Mouse (Mus musculus): ENCODE measurements around the gene Epp13. TPM values are rescaled to one million over a fixed set of nuclear protein-coding genes. Genes with fewer than 3 reads are reported as not detected.
"Not testable (repeated sequence)": the region's sequence is repeated elsewhere in the genome, so short reads cannot be mapped to it uniquely, and the experiment has no call there.

Epp13 gene
- polyA plus RNA-seq, 1 experiment from 2014 or later: not detected

DNA sequence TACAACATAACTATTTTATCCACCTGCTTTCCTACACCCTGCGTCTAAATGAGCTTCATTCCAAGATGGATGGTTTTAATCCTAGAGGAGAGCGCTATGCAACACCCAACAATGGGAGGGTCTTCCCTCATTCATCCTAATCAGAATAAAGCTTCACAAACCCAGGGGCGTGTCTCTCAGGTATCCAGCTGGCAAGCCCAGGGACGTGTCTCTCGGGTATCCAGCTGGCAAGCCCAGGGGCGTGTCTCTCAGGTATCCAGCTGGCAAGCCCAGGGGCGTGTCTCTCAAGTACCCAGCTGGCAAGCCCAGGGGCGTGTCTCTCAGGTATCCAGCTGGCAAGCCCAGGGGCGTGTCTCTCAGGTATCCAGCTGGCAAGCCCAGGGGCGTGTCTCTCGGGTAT lies 48.3 kb downstream of the Epp13 start:
- H3K4me1 ChIP-seq (ENCODE audit: control insufficient read depth, insufficient read depth, low read length); H3K4me3 ChIP-seq (ENCODE audit: low read depth, low read length); H3K27ac ChIP-seq (ENCODE audit: low read depth, low read length); ATAC-seq (replicated peaks; ENCODE audit: insufficient number of reproducible peaks, low FRiP score, low TSS enrichment); H3K27me3 ChIP-seq (ENCODE audit: control insufficient read depth, insufficient read depth, low read length); H3K9ac ChIP-seq (ENCODE audit: low read depth, low read length); H3K4me2 ChIP-seq; H3K9me3 ChIP-seq (replicated peaks; ENCODE audit: control insufficient read depth, low read length): not testable (repeated sequence)
- H3K36me3 ChIP-seq (ENCODE audit: control insufficient read depth, insufficient read depth, low read length): peaks cover 13% of the 10 kb centered on the region
- WGBS (ENCODE audit: insufficient replicate concordance): 73% methylated on average over 11 of the region's 11 CpGs

DNA sequence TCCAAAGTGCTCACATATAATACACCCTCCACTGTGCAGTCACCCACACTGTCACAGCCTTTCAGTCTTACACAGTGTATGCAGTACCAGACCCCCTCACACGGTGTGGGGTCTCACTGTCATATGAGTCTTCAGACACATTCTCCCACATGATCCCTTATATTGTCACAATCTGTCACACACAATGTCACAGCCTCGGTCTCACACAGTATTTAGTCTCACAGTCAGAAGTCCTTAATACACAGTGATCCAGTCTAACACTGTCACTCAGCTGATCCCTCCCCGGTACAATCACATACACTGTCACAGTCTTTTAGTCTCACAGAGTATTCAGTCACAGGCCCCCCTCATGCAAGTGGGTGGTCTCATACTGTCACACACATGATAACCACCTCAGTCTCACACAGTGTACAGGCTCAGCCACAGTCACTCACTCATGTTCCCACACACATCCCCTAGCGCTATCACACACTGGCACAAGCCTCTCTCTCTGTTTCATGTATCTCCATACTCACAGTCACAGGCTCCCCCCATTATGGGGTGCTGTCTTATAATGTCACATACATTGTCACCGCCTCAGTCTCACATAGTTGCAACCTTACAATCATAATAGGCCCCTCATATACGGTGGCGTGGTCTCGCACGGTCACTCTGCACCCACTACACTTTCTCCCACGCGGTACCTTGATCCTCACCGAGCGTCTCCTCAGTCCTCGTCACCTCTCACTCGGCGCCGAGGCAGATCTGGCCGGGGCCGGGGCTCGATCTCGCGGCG lies 78.1 kb downstream of the Epp13 start:
- Histone ChIP-seq H3K36me3 (ENCODE audit: control insufficient read depth, insufficient read depth, low read length) (no peaks in the 10 kb centered on the region; the same call in 1 of the 2 replicates), H3K4me3 (ENCODE audit: low read depth, low read length) (peak overlapping the region; percentile 56), H3K27me3 (ENCODE audit: control insufficient read depth, insufficient read depth, low read length) (no peaks in the 10 kb centered on the region), H3K4me1 (ENCODE audit: control insufficient read depth, insufficient read depth, low read length) (no peaks in the 10 kb centered on the region; the same call in 1 of the 2 replicates), H3K9me3 (replicated peaks; ENCODE audit: control insufficient read depth, low read length) (no peaks in the 10 kb centered on the region), H3K9ac (ENCODE audit: low read depth, low read length) (peak overlapping the region; percentile 87), H3K4me2 (peak overlapping the region; percentile 74), H3K27ac (ENCODE audit: low read depth, low read length) (peak overlapping the region; percentile 60)
- ATAC-seq (replicated peaks; ENCODE audit: insufficient number of reproducible peaks, low FRiP score, low TSS enrichment): peak; percentile 71
- WGBS (ENCODE audit: insufficient replicate concordance): 18% methylated on average over 23 of the region's 23 CpGs

DNA sequence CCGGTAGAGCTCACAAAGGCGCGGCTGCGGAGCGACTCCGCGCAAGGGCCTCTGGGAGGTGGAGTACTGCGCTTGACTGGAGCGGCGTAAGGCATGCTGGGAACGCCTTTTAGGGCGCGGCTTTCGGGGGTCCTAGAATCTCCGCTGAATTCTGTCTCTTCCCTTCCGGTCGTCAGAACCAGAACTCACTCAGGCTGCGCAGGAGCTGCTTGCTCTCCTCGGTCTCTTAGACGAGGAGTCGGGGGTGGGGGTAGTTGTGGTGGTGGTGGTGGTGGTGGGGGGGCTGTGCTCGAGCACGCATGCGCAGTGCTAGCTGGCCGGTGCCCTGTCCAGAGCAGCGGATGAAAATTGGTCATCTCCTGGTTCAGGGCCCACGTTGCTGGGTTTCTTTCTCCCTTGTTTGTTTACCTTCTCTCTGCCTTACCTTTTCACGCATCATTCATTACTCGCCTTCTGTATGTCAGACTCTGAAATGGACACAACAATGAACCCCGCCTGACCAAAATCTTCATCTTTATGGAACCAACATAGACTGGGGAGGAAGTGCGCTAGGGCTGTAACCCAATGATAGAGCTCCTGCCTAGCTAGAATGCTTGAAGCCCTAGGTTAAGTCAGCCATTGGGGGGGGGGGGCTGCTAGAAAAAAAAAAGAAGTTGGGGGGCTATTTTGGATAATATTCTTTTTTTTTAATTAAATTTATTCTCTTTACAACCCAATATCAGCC lies 78.9 kb downstream of the Epp13 start, which contains the start of gene Zfp583:
Gene Zfp583, minus strand, starts transcription at position 53 of the 724 bp plus-strand sequence.
- H3K4me1 ChIP-seq (ENCODE audit: control insufficient read depth, insufficient read depth, low read length): no peaks in the 10 kb centered on the region; the same call in 1 of the 2 replicates
- H3K36me3 ChIP-seq (ENCODE audit: control insufficient read depth, insufficient read depth, low read length): no peaks in the 10 kb centered on the region
- peak within 1 kb of the TSS; percentile 74 for H3K4me2 ChIP-seq
- peak within 1 kb of the TSS; percentile 56 for H3K4me3 ChIP-seq (ENCODE audit: low read depth, low read length)
- H3K9me3 ChIP-seq (replicated peaks; ENCODE audit: control insufficient read depth, low read length): no peaks in the 10 kb centered on the region
- peak within 1 kb of the TSS; percentile 87 for H3K9ac ChIP-seq (ENCODE audit: low read depth, low read length)
- ATAC-seq (replicated peaks; ENCODE audit: insufficient number of reproducible peaks, low FRiP score, low TSS enrichment): peak; percentile 95
- 6% methylated on average over 31 of the region's 31 CpGs for WGBS (ENCODE audit: insufficient replicate concordance)
- peak within 1 kb of the TSS; percentile 60 for H3K27ac ChIP-seq (ENCODE audit: low read depth, low read length)
- no peaks in the 10 kb centered on the region for H3K27me3 ChIP-seq (ENCODE audit: control insufficient read depth, insufficient read depth, low read length)

Other genes with a start within 250 kb of the Epp13 start
- not detected in 2 replicates for gene Vmn1r65, start 241.7 kb upstream of the Epp13 start, polyA plus RNA-seq (2014; fragmentation: Nextera tagmentation; extraction: Ambion mirVana)
- 0.07 TPM in 1 of 2 replicates, not detected in the other for gene Nlrp4c, start 207.5 kb upstream of the Epp13 start, polyA plus RNA-seq (2014; fragmentation: Nextera tagmentation; extraction: Ambion mirVana)
- gene Zfp787, start 96.7 kb upstream of the Epp13 start, polyA plus RNA-seq (2014; fragmentation: Nextera tagmentation; extraction: Ambion mirVana): 9.0 and 13.3 TPM in 2 replicates
- 30.9 and 31.4 TPM in 2 replicates for gene Zfp444, start 80.5 kb upstream of the Epp13 start, polyA plus RNA-seq (2014; fragmentation: Nextera tagmentation; extraction: Ambion mirVana)
- not detected in 2 replicates for gene Galp, start 55.6 kb upstream of the Epp13 start, polyA plus RNA-seq (2014; fragmentation: Nextera tagmentation; extraction: Ambion mirVana)
- gene Zscan5b, start 30.4 kb upstream of the Epp13 start, polyA plus RNA-seq (2014; fragmentation: Nextera tagmentation; extraction: Ambion mirVana): not detected in 2 replicates
- 6.3 and 6.7 TPM in 2 replicates for gene Zfp667, start 33.9 kb downstream of the Epp13 start, polyA plus RNA-seq (2014; fragmentation: Nextera tagmentation; extraction: Ambion mirVana)
- 4.4 and 5.1 TPM in 2 replicates for gene Zfp583, start 78.6 kb downstream of the Epp13 start, polyA plus RNA-seq (2014; fragmentation: Nextera tagmentation; extraction: Ambion mirVana)
- 1.1 and 2.4 TPM in 2 replicates for gene Gm3854, start 91.0 kb downstream of the Epp13 start, polyA plus RNA-seq (2014; fragmentation: Nextera tagmentation; extraction: Ambion mirVana)
- 1.5 and 2.0 TPM in 2 replicates for gene Zfp78, start 110.6 kb downstream of the Epp13 start, polyA plus RNA-seq (2014; fragmentation: Nextera tagmentation; extraction: Ambion mirVana)
- 8.0 and 8.5 TPM in 2 replicates for gene Zfp28, start 130.6 kb downstream of the Epp13 start, polyA plus RNA-seq (2014; fragmentation: Nextera tagmentation; extraction: Ambion mirVana)
- not detected in 2 replicates for gene Smim17, start 146.0 kb downstream of the Epp13 start, polyA plus RNA-seq (2014; fragmentation: Nextera tagmentation; extraction: Ambion mirVana)
- not detected in 2 replicates for gene Gm20715, start 157.6 kb downstream of the Epp13 start, polyA plus RNA-seq (2014; fragmentation: Nextera tagmentation; extraction: Ambion mirVana)
- not detected in 2 replicates for gene Olfr1344, start 186.0 kb downstream of the Epp13 start, polyA plus RNA-seq (2014; fragmentation: Nextera tagmentation; extraction: Ambion mirVana)
- gene Olfr1336, start 203.5 kb downstream of the Epp13 start, polyA plus RNA-seq (2014; fragmentation: Nextera tagmentation; extraction: Ambion mirVana): not detected in 2 replicates
- not detected in 2 replicates for gene Olfr1346, start 214.4 kb downstream of the Epp13 start, polyA plus RNA-seq (2014; fragmentation: Nextera tagmentation; extraction: Ambion mirVana)
- gene Olfr5, start 234.2 kb downstream of the Epp13 start, polyA plus RNA-seq (2014; fragmentation: Nextera tagmentation; extraction: Ambion mirVana): not detected in 2 replicates
- not detected in 2 replicates for gene Olfr1347, start 247.0 kb downstream of the Epp13 start, polyA plus RNA-seq (2014; fragmentation: Nextera tagmentation; extraction: Ambion mirVana)